Mouse (Mus musculus) neural tube, embryonic 14.5 days (tissue): ENCODE results near the gene Me1. TPM values are rescaled to one million over a fixed set of nuclear protein-coding genes. Genes with fewer than 3 reads are reported as not detected.
A peak's percentile ranks its signal among the peaks of the same experiment; 100 is the strongest.

Source experiments
- ATAC-seq: fragments of 200-750 bp; cut with Nextera tagmentation; 2 replicates; pipeline ENCODE4 v1.8.0; 2017; ENCODE audit warnings: low read depth, mild to moderate bottlenecking, moderate TSS enrichment, moderate library complexity
- H3K27ac ChIP-seq: fragments of 300-500 bp; sonication (generic); 2 replicates; pipeline ENCODE4 v1.5.1; 2014; ENCODE audit warnings: low read depth, mild to moderate bottlenecking, control low read depth, low read length, moderate library complexity, mixed read lengths
- H3K27me3 ChIP-seq: fragments of 300-500 bp; sonication (generic); 2 replicates; pipeline ENCODE4 v1.6.1; 2014; ENCODE audit warnings: low read length; ENCODE audit not compliant: control insufficient read depth, insufficient read depth
- H3K36me3 ChIP-seq: fragments of 300-500 bp; sonication (generic); 2 replicates; pipeline ENCODE4 v1.6.1; 2014; ENCODE audit warnings: low read length, mixed read lengths; ENCODE audit not compliant: control insufficient read depth, insufficient read depth
- H3K4me1 ChIP-seq: fragments of 300-500 bp; sonication (generic); 2 replicates; pipeline ENCODE4 v1.6.1; 2014; ENCODE audit warnings: low read length; ENCODE audit not compliant: control insufficient read depth, insufficient read depth
- H3K4me2 ChIP-seq: fragments of 300-500 bp; sonication (generic); 2 replicates; pipeline ENCODE4 v1.6.1; 2014; ENCODE audit warnings: mild to moderate bottlenecking, low read depth, low read length, control low read depth
- H3K4me3 ChIP-seq: fragments of 300-500 bp; sonication (generic); 2 replicates; pipeline ENCODE4 v1.5.1; 2014; ENCODE audit warnings: low read depth, low read length, control low read depth, mixed read lengths
- H3K9ac ChIP-seq: fragments of 300-500 bp; sonication (generic); replicated peaks from 2 replicates; pipeline ENCODE4 v1.6.1; 2014; ENCODE audit warnings: low read depth, mild to moderate bottlenecking, control low read depth, low read length, mixed read lengths
- H3K9me3 ChIP-seq: fragments of 300-500 bp; sonication (generic); 2 replicates; pipeline ENCODE4 v1.6.1; 2016; ENCODE audit warnings: low read length; ENCODE audit not compliant: control insufficient read depth
- WGBS: fragments of 180-500 bp; shearing (Covaris S2); extraction: QIAGEN DNeasy Blood & Tissue Kit; methylation state at CpG from one replicate; pipeline ENCODE4 v1.1.7; 2014; 5-methylcytosine and 5-hydroxymethylcytosine counted together
- polyA plus RNA-seq: library from polyadenylated mRNA; unstranded; fragments of >200 nt; fragmentation: Nextera tagmentation; extraction: Ambion mirVana; gene quantifications from 2 replicates; pipeline ENCODE4 v1.2.1, GENCODE M21; 2014

Me1 gene
- polyA plus RNA-seq, 1 experiment from 2014 or later: 49.0 TPM

DNA sequence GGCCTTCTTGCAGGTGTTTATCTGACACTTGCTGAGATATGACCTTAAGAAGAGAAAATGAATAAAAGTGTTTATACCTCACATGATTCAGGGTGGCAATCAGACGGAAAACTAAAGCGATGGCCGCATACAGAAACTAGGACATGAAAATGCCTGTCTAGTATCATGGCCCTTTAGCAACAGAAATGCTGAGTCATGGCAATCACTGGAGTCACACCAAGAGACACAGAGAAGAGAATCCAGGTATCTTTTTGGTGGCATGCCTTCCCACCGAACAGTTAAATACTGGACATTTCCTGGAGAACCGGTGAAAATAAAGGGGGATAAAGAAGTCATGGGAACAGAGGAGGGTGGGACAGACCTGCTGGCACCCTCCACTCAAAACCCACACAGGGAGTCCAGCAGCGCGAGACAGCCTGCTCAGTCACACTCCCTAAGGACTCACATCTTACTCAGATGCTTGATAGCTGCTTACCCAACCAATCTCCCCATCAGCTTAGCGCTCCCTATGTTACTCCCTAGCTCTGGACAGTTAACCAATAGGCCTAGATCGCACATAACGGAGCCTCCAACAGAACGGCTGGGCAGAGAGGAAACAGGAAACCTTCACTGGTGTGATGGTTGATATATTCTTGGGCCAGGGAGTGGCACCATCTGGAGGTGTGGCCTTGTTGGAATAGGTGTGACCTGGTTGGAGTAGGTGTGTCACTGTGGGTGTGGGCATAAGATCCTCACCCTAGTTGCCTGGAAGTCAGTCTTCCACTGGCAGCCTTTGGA is 108.5 kb downstream of the Me1 start:
- whole genome bisulfite sequencing: 96% methylated on average over 11 of the region's 11 CpGs

GRCm38 (mm10) chr9:86583740-86584139 is 112.0 kb downstream of the Me1 start:
- H3K4me2 ChIP-seq: no peak overlapping the region
- 49% methylated on average over 3 of the region's 3 CpGs for WGBS
- no peaks in the 10 kb centered on the region for H3K36me3 ChIP-seq
- H3K4me1 ChIP-seq: no peaks in the 10 kb centered on the region
- no peaks in the 10 kb centered on the region for H3K27me3 ChIP-seq
- no peak overlapping the region for H3K4me3 ChIP-seq
- no peak overlapping the region for H3K27ac ChIP-seq
- H3K9ac ChIP-seq: no peak overlapping the region
- peak; percentile 76 for ATAC-seq
- no peaks in the 10 kb centered on the region for H3K9me3 ChIP-seq

More for the DNA sequence above, 108.5 kb downstream of the Me1 start:
- Histone ChIP-seq H3K4me3 (no peak overlapping the region), H3K27me3 (no peaks in the 10 kb centered on the region), H3K9me3 (no peaks in the 10 kb centered on the region), H3K4me2 (no peak overlapping the region), H3K27ac (no peak overlapping the region), H3K4me1 (no peaks in the 10 kb centered on the region), H3K36me3 (no peaks in the 10 kb centered on the region), H3K9ac (no peak overlapping the region)
- ATAC-seq: no peak

- no peaks in the 10 kb centered on the region for H3K4me1 ChIP-seq
- no peaks in the 10 kb centered on the region for H3K36me3 ChIP-seq
- H3K27ac ChIP-seq: no peak overlapping the region
- WGBS: 91% methylated on average over 10 of the region's 10 CpGs
- no peaks in the 10 kb centered on the region for H3K9me3 ChIP-seq
- no peak overlapping the region for H3K4me3 ChIP-seq
- H3K4me2 ChIP-seq: no peak overlapping the region
- ATAC-seq: no peak
- H3K9ac ChIP-seq: no peak overlapping the region
- no peaks in the 10 kb centered on the region for H3K27me3 ChIP-seq
Observed at GRCm38 (mm10) chr9:86579657-86580056, 116.1 kb downstream of the Me1 start.

DNA sequence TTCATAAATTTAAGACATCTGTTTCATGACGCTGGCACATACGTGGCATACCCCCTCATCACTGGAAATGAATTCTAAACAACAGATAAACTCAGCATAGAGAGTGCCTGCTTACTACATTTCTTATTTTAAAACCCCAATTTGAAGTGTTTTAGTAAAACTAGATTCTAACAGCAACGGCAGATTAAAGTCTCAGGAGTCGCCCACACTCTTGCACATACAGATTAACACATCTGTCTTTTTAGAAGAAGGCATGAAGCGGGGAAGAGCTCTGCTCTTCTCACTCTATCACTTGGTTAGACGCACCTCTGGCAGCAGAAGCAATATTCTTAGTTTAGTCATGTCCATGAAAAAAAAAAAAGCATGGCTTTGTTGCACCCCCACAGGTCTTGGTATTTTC is 120.6 kb downstream of the Me1 start:
- WGBS: 87% methylated on average over 6 of the region's 6 CpGs
- Histone ChIP-seq H3K9me3 (no peaks in the 10 kb centered on the region), H3K27ac (no peak overlapping the region), H3K9ac (no peak overlapping the region), H3K4me3 (no peak overlapping the region), H3K4me2 (no peak overlapping the region), H3K27me3 (no peaks in the 10 kb centered on the region), H3K36me3 (no peaks in the 10 kb centered on the region), H3K4me1 (peaks cover 8% of the 10 kb centered on the region)
- no peak for ATAC-seq

GRCm38 (mm10) chr9:86573616-86574303 is 122.0 kb downstream of the Me1 start:
- no peaks in the 10 kb centered on the region for H3K27me3 ChIP-seq
- 90% methylated on average over 20 of the region's 20 CpGs for WGBS

DNA sequence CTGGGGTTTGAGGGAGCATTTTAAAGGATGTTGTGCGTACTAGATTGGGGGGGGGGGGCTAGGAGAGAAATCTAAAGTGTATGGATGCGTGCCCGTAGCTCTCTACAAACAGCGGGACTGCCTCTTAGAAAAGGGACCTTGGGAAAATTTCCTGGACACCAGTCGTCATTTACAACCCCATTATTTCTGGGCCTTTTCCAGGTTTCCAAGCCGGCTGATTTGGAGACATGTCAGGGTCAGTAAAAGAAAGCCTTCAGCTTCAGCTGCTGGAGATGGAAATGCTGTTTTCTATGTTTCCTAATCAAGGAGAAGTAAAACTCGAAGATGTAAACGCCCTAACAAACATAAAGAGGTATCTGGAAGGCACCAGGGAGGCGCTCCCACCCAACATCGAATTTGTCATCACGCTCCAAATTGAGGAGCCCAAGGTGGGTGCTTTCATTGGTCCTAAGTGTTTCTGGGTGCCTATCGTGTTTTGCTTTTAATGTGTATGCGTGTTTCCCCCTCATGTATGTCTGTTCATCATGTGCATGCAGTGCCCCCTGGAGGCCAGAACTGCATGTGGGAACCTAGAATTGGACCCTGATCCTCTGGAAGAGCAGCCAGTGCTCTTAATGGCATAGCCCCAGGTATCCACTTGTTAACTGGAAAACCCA is 123.0 kb downstream of the Me1 start:
- peak overlapping the region; percentile 63; the same call in 1 of the 2 replicates for H3K9ac ChIP-seq
- H3K4me1 ChIP-seq: peaks cover 8% of the 10 kb centered on the region
- H3K27ac ChIP-seq: no peak overlapping the region
- peak overlapping the region; percentile 60 for H3K4me3 ChIP-seq
- ATAC-seq: 0 out of 2 replicates have a peak, but pooled peaks have one; percentile 2
- H3K36me3 ChIP-seq: peaks cover 6% of the 10 kb centered on the region; the same call in 1 of the 2 replicates
- H3K27me3 ChIP-seq: no peaks in the 10 kb centered on the region
- H3K9me3 ChIP-seq: no peaks in the 10 kb centered on the region
- WGBS: 7% methylated on average over 13 of the region's 13 CpGs
- peak overlapping the region; percentile 98 for H3K4me2 ChIP-seq

More at GRCm38 (mm10) chr9:86573616-86574303, 122.0 kb downstream of the Me1 start:
- ATAC-seq: no peak
- H3K9me3 ChIP-seq: no peaks in the 10 kb centered on the region
- no peak overlapping the region for H3K4me3 ChIP-seq
- H3K36me3 ChIP-seq: peaks cover 5% of the 10 kb centered on the region; the same call in 1 of the 2 replicates
- no peak overlapping the region for H3K9ac ChIP-seq
- no peak overlapping the region for H3K27ac ChIP-seq
- peaks cover 8% of the 10 kb centered on the region for H3K4me1 ChIP-seq
- no peak overlapping the region for H3K4me2 ChIP-seq

DNA sequence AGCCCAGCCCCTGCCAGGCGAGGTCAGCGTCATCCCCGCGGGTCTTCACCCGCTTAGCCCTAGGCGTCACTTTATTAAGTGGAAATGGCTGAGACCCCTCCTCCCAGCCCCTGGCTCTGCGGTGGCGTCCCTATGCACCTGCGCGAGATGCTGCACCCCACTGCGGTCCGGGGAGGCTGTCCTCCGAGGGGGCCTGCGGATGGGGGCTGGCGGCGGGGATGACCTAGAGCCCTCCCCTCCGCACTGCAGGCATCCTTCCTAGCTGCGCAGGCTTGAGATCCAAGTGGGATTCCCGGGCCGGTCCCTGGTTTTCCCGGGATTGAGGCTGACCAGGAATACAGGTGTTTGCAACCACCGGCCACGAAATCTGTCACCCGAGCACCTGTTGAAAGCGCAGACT is 123.6 kb downstream of the Me1 start:
- Histone ChIP-seq H3K4me1 (peaks cover 8% of the 10 kb centered on the region), H3K36me3 (peaks cover 6% of the 10 kb centered on the region; the same call in 1 of the 2 replicates), H3K9me3 (no peaks in the 10 kb centered on the region), H3K27me3 (no peaks in the 10 kb centered on the region), H3K27ac (no peak overlapping the region), H3K4me3 (peak overlapping the region; percentile 60), H3K4me2 (peak overlapping the region; percentile 98), H3K9ac (peak overlapping the region; percentile 63)
- ATAC-seq: no peak
- WGBS: under 1% methylated on average over 22 of the region's 25 CpGs

DNA sequence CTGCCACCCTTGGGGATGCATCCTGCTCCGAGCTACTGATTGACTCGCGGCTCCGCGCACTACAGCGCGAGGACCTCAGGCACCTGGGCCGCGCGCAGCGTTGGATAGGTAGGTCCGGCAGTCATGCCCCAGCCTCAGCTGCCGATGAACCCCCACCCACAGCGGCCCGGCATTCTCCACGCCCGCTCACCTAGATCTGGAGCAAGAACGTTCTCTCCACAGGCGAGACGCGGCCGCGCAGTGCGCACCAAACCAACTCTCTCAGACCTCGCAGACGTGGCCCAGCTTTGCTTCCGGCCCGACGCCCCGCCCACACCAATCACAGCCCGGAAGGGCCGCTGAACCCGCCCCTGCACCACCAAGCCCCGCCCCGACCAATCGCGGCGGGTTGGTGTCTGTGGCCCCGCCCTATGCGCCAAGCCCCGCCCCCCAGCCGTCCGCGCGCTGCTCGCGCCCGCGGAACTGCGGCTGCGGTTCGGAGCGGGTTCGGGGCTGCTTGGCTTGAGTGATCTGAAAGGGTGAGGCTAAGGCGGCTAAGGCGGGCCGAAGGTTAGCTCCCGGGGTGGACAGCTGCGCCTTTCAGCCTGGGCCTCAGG is 124.1 kb downstream of the Me1 start, which contains the start of the genes Pgm3 and Rwdd2a:
TSS of gene Pgm3 (minus strand) at position 303 of the 596 bp plus-strand sequence.
TSS of gene Rwdd2a (plus strand) at position 452 of the 596 bp plus-strand sequence.
- Histone ChIP-seq H3K27me3 (no peaks in the 10 kb centered on the region), H3K4me2 (peak within 1 kb of the TSS; percentile 98), H3K27ac (0 out of 2 replicates have a peak within 1 kb of the TSS, but pooled peaks have one; percentile 34), H3K36me3 (peaks cover 6% of the 10 kb centered on the region; the same call in 1 of the 2 replicates), H3K9ac (peak within 1 kb of the TSS; percentile 63), H3K4me3 (peak within 1 kb of the TSS; percentile 60), H3K4me1 (peaks cover 8% of the 10 kb centered on the region), H3K9me3 (no peaks in the 10 kb centered on the region)
- peak; percentile 98 for ATAC-seq
- under 1% methylated on average over 59 of the region's 59 CpGs for WGBS
